In genomic region chrX:36760946-36761635, GRCm38 (mm10) we compare ENCODE assay signal across 9 mouse cellular contexts. TPM values are rescaled to one million over a fixed set of nuclear protein-coding genes. Genes with fewer than 3 reads are reported as not detected.
A peak's percentile ranks its signal among the peaks of the same experiment; 100 is the strongest.
DNase-seq lines count a peak whose midpoint lies in the region; ATAC-seq lines count a peak whose summit lies in the region.
"Had no signal": no experiment of that assay in that cellular context is flagged by ENCODE, and none has a peak within 500 bp of the region (broad histone marks: within the 10 kb centered on the region; RNA-seq: fewer than 3 reads in every experiment).

No protein-coding gene starts in this region.

- peak; percentile 48 for ATAC-seq in activated CD4-positive, CD25-positive, alpha-beta regulatory T cell, adult 4 months
- ATAC-seq in embryonic facial prominence, embryonic 11.5 days (replicated peaks; ENCODE audit: insufficient number of reproducible peaks, low FRiP score, low TSS enrichment, low read depth): no peak
- peak; percentile 61; the same call in 1 of the 2 replicates for ATAC-seq in hindbrain, embryonic 11.5 days (ENCODE audit: low FRiP score)
- 0 out of 2 replicates have a peak, but pooled peaks have one; percentile 31 for ATAC-seq in midbrain, embryonic 13.5 days

- H3K4me1 ChIP-seq in embryonic facial prominence, embryonic 11.5 days (ENCODE audit: control insufficient read depth, insufficient read depth, low read length): no peaks in the 10 kb centered on the region
- H3K4me1 ChIP-seq in hindbrain, embryonic 11.5 days (replicated peaks; ENCODE audit: control insufficient read depth, insufficient read depth, low read length): no peaks in the 10 kb centered on the region
- H3K4me1 ChIP-seq in midbrain, embryonic 13.5 days (replicated peaks): peaks cover 30% of the 10 kb centered on the region
- H3K4me1 ChIP-seq: lung, embryonic 15.5 days had no signal

- DNase-seq in left cerebral cortex, adult 18-20 months (ENCODE audit: low spot score in 2 of 2): peak; percentile 42 to 60
- no peak for DNase-seq in left cerebral cortex, adult 11 months (ENCODE audit: low spot score)
- DNase-seq in embryonic facial prominence, embryonic 11.5 days (ENCODE audit: low spot score): peak; percentile 72
- peak; percentile 73 for DNase-seq in hindbrain, embryonic 11.5 days (ENCODE audit: low spot score)
- peak; percentile 56 for DNase-seq in layer of hippocampus, adult 9-10 months (ENCODE audit: low spot score)
- peak; percentile 37 to 74 for DNase-seq in spleen, postnatal 4 days (ENCODE audit: low spot score in 2 of 2)

- H3K9ac ChIP-seq in embryonic facial prominence, embryonic 11.5 days (replicated peaks; ENCODE audit: low read length): no peak overlapping the region
- no peak overlapping the region for H3K9ac ChIP-seq in hindbrain, embryonic 11.5 days (ENCODE audit: low read depth, low read length)
- no peak overlapping the region for H3K9ac ChIP-seq in midbrain, embryonic 13.5 days (replicated peaks)
- H3K9ac ChIP-seq: lung, embryonic 15.5 days had no signal

- no peak overlapping the region for H3K4me3 ChIP-seq in embryonic facial prominence, embryonic 11.5 days (ENCODE audit: low read depth, low read length)
- no peak overlapping the region for H3K4me3 ChIP-seq in hindbrain, embryonic 11.5 days (ENCODE audit: low read depth, low read length)
- H3K4me3 ChIP-seq in midbrain, embryonic 13.5 days (replicated peaks): no peak overlapping the region
- H3K4me3 ChIP-seq: lung, embryonic 15.5 days had no signal

- H3K9me3 ChIP-seq in embryonic facial prominence, embryonic 11.5 days (replicated peaks; ENCODE audit: control insufficient read depth, low read length): no peaks in the 10 kb centered on the region
- no peaks in the 10 kb centered on the region for H3K9me3 ChIP-seq in hindbrain, embryonic 11.5 days (ENCODE audit: control insufficient read depth, low read length)
- no peaks in the 10 kb centered on the region for H3K9me3 ChIP-seq in midbrain, embryonic 13.5 days
- H3K9me3 ChIP-seq: lung, embryonic 15.5 days had no signal

- no peaks in the 10 kb centered on the region for H3K27me3 ChIP-seq in embryonic facial prominence, embryonic 11.5 days (ENCODE audit: control insufficient read depth, insufficient read depth, low read length)
- H3K27me3 ChIP-seq in hindbrain, embryonic 11.5 days (ENCODE audit: control insufficient read depth, insufficient read depth, low read length): no peaks in the 10 kb centered on the region
- H3K27me3 ChIP-seq in midbrain, embryonic 13.5 days: no peaks in the 10 kb centered on the region
- H3K27me3 ChIP-seq: lung, embryonic 15.5 days had no signal

- H3K27ac ChIP-seq in embryonic facial prominence, embryonic 11.5 days (replicated peaks; ENCODE audit: low read depth, low read length): no peak overlapping the region
- peak overlapping the region; percentile 19 for H3K27ac ChIP-seq in hindbrain, embryonic 11.5 days (ENCODE audit: low read depth, low read length)
- peak overlapping the region; percentile 61 for H3K27ac ChIP-seq in midbrain, embryonic 13.5 days
- H3K27ac ChIP-seq: lung, embryonic 15.5 days had no signal

- H3K4me2 ChIP-seq in embryonic facial prominence, embryonic 11.5 days (ENCODE audit: low read depth, low read length): no peak overlapping the region
- H3K4me2 ChIP-seq in hindbrain, embryonic 11.5 days (replicated peaks; ENCODE audit: low read depth, low read length): no peak overlapping the region
- H3K4me2 ChIP-seq in midbrain, embryonic 13.5 days (replicated peaks): no peak overlapping the region; the same call in 1 of the 2 replicates
- H3K4me2 ChIP-seq: lung, embryonic 15.5 days had no signal

- H3K36me3 ChIP-seq in embryonic facial prominence, embryonic 11.5 days (replicated peaks; ENCODE audit: control insufficient read depth, insufficient read depth, low read depth, low read length): no peaks in the 10 kb centered on the region
- no peaks in the 10 kb centered on the region for H3K36me3 ChIP-seq in hindbrain, embryonic 11.5 days (ENCODE audit: control insufficient read depth, insufficient read depth, low read length)
- H3K36me3 ChIP-seq in midbrain, embryonic 13.5 days: no peaks in the 10 kb centered on the region
- H3K36me3 ChIP-seq: lung, embryonic 15.5 days had no signal

- WGBS in embryonic facial prominence, embryonic 11.5 days: 48% methylated on average over 6 of the region's 6 CpGs
- 48% methylated on average over 6 of the region's 6 CpGs for WGBS in hindbrain, embryonic 11.5 days
- WGBS in midbrain, embryonic 13.5 days: 40% methylated on average over 6 of the region's 6 CpGs

RNA-seq across cellular contexts. Expression of gene Slc25a43, which starts 17.6 kb away (rescaled TPM):
- total RNA-seq in left cerebral cortex, adult 18-20 months (2021): under 1 TPM; 0.42 to 0.70 TPM
- under 1 TPM in 1 of 2 experiments, not detected in 1; 0.75 TPM for polyA plus RNA-seq in activated CD4-positive, CD25-positive, alpha-beta regulatory T cell, adult 4 months (2017; shearing (Covaris generic))
- polyA plus RNA-seq in embryonic facial prominence, embryonic 11.5 days (2014; fragmentation: Nextera tagmentation; extraction: Ambion mirVana): 0.89 and 1.00 TPM in 2 replicates
- polyA plus RNA-seq in hindbrain, embryonic 11.5 days (2014; fragmentation: Nextera tagmentation; extraction: Ambion mirVana): 1.2 TPM in 2 replicates
- 0.63 and 0.78 TPM in 2 replicates for polyA plus RNA-seq in midbrain, embryonic 13.5 days (2015; fragmentation: Nextera tagmentation; extraction: Ambion mirVana)

RNA-seq across cellular contexts. Expression of gene Slc25a5, which starts 34.4 kb away (rescaled TPM):
- 100 to 1,000 TPM; 315 to 349 TPM for total RNA-seq in left cerebral cortex, adult 18-20 months (2021)
- polyA plus RNA-seq in activated CD4-positive, CD25-positive, alpha-beta regulatory T cell, adult 4 months (2017; shearing (Covaris generic)): 1,000 to 10,000 TPM; 1,556 to 1,740 TPM
- 585 and 587 TPM in 2 replicates for polyA plus RNA-seq in embryonic facial prominence, embryonic 11.5 days (2014; fragmentation: Nextera tagmentation; extraction: Ambion mirVana)
- 838 and 896 TPM in 2 replicates for polyA plus RNA-seq in hindbrain, embryonic 11.5 days (2014; fragmentation: Nextera tagmentation; extraction: Ambion mirVana)
- 594 and 615 TPM in 2 replicates for polyA plus RNA-seq in midbrain, embryonic 13.5 days (2015; fragmentation: Nextera tagmentation; extraction: Ambion mirVana)
